Mouse (Mus musculus) lung, postnatal 36 days (tissue): ENCODE measurements around the gene Mob1b.

ENCODE experiments used
- DNase-seq: peaks from one replicate; pipeline ENCODE4 v3.0.0; 2022; ENCODE audit warnings: mixed read lengths

Gene Mob1b

DNA sequence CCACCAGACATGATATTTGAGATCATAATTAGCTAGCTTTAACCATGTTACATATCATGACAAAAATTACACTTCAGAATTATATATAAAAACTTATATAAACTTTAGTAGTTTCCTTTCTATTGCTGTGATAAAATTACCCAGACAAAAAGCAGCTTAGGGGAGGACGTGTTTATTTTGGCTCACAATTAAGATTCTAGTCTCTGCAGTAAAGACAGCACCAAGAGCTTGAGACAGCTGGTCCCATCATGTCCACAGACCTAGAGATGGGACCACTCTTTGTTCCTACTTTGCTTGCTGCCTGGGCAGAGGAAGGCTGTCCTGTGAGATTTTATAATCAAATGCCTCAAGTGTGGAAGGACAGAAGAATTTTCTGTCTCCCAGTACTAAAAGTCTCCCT lies 64.4 kb downstream of the Mob1b start:
- no peak for DNase-seq

DNA sequence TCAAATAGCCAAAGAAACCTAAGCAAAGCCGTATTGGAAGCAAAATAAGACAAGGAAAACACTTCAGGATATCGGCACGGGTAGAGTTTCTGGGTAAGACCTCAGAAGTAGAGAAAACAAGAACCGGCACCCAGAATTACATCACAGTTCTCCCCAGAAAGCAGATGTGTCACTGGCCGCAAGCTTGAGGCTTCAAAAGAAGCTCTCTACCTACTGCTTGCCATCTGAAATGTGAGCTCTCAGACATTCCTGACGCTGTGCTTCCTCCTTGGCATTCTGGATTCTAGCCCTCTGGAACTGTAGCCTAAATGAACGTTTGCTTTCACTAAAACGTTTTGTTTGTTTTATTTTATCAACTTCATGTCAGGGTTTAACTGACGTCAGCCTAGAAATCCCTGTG lies 70.0 kb downstream of the Mob1b start:
- no peak for DNase-seq

DNA sequence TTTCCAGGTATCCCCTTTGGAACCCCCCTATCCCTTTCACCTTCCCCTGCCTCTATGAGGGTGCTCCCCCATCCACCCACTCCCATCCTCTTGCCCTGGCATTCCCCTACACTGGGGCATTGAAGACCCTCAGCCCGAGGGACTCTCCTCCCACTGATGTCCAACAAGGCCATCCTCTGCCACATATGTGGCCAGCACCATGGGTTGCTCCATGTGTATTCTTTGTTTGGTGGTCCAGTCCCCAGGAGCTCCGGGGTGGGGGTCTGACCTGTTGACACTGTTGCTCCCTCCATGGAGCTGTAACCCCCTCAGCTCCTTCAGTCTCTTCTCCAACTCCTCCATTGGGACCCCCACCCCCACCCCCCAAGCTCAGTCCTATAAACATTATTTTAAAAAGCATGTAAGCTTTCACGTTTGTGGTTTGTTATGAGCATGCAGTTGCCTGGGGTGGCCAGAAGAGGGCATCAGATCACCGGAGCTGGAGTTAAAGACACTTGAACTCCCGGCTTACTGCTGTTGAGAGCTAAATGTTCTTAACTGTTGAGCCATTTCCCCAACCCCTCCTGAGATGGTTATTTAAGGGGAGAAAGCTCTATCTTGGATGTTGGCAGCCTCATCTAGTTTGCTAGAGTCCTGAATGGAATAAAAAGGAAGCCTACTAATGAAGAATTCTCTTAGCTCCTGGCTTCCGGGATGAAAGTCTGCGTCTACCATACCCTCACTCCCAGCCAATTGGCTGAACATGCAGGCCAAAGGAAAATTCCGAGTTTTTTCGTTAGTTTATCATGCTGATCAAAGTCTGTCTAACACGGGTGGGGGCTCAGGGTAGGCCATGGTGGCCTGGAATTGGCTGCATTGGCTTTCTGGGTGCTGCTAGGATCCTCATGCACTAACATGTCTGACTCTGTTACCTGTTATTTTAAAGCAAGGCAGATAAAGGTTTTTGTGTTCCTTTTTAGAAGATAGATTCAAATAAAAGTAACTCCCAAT lies 70.9 kb downstream of the Mob1b start:
- peak; percentile 65 for DNase-seq

DNA sequence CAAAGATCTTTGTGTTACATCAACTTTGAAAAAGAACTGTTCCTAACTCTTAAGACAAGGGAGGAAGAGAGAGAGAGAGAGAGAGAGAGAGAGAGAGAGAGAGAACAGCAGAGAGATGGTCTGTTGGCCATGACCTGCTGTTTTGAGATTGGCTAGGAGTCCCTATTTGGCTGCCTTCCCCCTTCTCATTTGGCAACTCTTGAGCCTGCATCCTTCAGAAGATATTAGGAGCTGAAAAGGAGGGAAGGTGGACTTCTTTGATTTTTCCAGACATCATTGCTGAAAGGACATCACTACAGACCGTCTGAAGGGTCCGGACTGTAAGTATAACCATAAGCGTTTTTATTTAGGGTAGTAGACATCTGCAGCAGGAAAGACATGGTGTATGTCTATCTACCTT lies 73.0 kb downstream of the Mob1b start:
- no peak for DNase-seq

DNA sequence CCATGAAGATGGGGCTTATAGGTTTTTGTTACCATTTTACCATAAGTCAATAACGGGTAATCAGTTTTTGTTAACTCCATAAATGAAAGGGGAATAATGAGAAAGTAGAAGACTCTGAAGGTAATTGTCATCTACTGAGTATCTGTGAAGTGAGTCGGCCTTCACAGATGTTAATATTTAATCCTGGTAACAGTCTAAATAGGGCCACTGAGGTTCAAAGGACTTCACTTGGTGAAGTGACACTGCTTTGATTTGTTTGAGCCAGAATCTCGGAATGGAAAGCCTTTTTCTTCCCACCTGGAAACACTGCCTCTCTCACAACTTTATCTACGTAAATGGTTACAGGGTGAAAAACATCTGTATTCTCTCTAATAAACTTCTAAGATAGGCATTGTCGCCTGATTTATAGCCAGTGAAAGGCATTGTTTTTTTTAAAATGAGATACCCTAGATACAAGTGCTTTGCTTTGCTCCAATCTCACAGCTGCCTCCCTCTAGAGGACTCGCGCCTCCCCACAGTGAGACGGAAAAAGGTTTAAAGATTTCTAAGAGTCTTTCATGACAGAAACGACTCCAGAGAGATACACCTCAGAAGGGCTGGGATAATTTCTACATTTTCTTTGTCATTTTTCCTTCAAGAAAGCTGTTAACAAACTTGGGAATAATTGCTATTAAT lies 75.4 kb downstream of the Mob1b start:
- no peak for DNase-seq

DNA sequence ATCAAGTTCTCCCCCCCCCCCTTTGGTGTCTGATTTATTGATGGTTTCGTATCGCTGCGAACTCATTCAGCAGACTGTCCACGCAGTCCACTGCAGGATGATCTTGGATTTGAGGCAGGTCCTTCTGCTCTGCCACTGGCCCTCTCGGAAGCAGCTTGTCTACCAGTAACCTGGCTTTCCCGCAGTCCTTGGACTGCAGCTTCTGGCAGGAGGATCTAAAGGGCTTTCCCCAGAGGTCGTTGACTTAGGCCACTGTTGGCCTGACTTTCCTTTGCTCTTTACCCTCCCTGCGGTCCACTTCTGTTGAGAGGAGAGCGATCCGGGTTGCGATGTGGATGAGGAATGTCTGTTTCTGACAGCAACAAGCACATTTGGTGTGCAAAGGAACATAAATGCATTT lies 75.9 kb downstream of the Mob1b start:
- DNase-seq = no peak

DNA sequence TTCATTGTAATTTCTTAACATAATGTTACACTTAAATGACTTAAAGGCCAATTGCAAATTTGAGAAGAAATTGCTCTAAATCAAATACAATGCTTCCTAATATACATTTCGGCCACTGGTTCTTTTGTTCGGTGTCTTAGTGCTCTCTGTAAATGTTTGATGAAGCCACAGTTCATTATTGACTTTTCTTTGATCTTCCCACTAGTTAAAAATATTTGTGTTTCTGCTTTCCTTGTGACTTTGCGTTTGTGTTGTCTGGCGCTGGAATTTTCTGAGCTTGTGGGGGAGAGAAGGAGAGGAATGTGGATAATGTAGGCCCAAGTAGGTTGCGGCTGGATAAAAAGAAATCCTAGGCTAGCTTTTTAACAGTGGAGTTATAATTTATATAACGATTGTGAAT lies 76.5 kb downstream of the Mob1b start:
- no peak for DNase-seq

DNA sequence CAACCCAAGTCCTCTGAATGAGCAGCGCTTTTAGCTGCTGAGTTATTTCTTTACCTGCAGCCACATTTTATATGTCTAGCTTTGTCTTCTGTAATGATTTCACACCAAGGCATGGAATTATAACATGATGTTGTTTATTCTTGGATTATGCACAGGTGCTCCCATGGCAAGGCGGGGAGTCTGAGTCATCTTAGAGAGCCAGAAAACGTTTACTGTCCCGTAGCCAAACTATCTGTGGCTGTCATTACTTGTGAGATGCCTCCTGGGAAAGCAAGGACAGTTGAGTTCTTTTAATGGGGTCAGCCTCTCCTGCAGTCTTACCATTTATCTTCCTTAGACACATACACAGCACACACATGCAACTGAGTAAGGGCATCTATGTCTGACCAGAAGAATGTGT lies 85.0 kb downstream of the Mob1b start:
- no peak for DNase-seq

DNA sequence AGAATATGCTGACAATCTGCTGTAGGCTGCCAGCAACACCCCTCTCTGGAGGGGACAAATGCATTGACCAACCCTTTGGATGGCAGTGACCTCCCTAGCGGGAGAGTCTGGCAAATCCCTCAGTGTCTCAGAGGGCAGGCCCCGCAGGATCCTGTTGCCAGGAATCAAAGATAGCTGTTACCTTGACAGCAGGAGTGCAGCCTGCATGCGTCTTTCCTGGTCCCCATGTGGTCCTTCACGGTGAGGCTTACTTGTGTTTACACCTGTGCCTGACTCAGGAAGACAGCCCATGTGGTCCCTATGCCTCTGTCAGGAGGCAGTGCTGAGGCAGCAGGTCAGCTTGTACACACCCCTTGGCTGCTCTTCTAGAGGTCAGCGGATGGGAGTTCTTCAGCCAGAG lies 85.6 kb downstream of the Mob1b start:
- DNase-seq = no peak

DNA sequence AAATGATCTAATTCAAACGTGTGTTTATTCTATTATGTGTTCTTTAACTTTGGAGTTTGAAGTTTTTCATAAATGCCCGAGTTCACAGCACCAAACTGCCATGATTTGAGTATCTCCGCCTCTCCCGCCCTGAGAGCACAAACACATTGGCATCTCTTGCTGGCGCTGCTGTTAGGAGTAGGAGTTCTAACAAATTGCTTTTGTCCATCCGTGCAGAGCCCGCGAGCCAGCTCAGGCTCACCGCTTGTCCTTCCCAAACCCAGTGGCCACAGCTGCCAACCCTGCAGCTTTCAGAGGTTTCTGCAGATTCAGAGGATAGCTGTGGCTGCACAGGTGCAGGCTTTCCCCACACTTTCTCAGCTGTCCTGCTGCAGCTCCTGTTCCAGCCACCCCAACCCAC lies 86.7 kb downstream of the Mob1b start:
- no peak for DNase-seq

DNA sequence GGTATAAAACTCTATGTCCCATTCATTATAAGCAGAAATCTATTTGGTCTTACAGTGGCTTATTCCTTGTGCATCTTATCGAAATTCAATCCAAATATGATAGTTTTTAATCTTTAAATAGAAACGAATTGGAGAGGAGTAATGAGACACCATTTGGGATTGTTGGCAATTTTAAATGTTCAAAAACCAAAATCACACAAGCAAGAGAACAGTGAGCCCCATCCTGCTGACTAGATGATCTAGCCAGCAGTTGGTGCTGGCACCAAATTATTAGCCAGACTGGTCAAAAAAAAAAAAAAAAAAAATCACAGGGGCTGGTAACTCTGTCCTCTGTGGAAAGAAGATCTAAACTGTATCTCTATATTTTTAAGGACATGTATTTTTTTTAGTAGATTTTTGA lies 92.5 kb downstream of the Mob1b start:
- no peak for DNase-seq
